Mouse (Mus musculus) brown adipose tissue, adult 24 weeks (tissue): ENCODE data around the gene Hs2st1. TPM values are rescaled to one million over a fixed set of nuclear protein-coding genes. Genes with fewer than 3 reads are reported as not detected.

Experiments used
- H3K27ac ChIP-seq: fragments of 200-500 bp; replicated peaks from 2 replicates; pipeline ENCODE4 v1.5.1; 2012; ENCODE audit warnings: low read depth, mild to moderate bottlenecking, low read length
- H3K4me1 ChIP-seq: fragments of 200-500 bp; 2 replicates; pipeline ENCODE4 v1.6.1; 2012; ENCODE audit warnings: low read length, mixed read lengths; ENCODE audit not compliant: control insufficient read depth, insufficient read depth, insufficient read length
- H3K4me3 ChIP-seq: fragments of 200-500 bp; 2 replicates; pipeline ENCODE4 v1.5.1; 2012; ENCODE audit warnings: low read depth, mild to moderate bottlenecking, low read length, moderate library complexity; ENCODE audit not compliant: insufficient read depth
- polyA plus RNA-seq: library from polyadenylated mRNA; stranded (reverse); fragments of >200 nt; gene quantifications from 2 replicates; pipeline ENCODE4 v1.2.4, GENCODE M21; 2012; ENCODE audit not compliant: missing spikeins, insufficient read depth, insufficient read length

Gene Hs2st1
- polyA plus RNA-seq, 1 experiment, result 7.7 TPM

- Histone ChIP-seq H3K27ac (no peak overlapping the region), H3K4me1 (no peaks in the 10 kb centered on the region), H3K4me3 (no peak overlapping the region)
Measured at GRCm38 (mm10) chr3:144399358-144400096, 170.5 kb downstream of the Hs2st1 start.

DNA sequence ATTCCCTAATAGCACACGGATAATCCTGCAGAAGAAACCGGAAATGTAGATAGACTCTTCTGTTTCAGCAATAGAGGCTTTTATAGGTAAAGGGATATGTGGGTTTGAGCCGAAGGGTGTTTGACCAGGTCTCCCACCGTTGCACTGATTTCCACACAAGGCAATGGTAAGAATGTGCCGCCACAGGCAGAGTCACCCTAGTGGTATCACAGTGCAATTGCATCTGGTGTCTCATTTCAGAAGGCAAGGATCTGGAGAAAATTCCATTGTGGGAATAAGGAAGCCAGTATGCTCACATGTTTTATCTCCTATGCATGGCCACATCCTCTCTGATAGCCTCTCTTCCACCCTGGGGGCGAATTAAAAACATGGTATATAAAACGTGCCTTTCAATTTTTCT lies 171.8 kb downstream of the Hs2st1 start:
- Histone ChIP-seq H3K4me3 (no peak overlapping the region), H3K4me1 (no peaks in the 10 kb centered on the region), H3K27ac (no peak overlapping the region)

- H3K27ac ChIP-seq, result no peak overlapping the region
- H3K4me1 ChIP-seq, result no peaks in the 10 kb centered on the region
- H3K4me3 ChIP-seq, result no peak overlapping the region
Measured at GRCm38 (mm10) chr3:144396478-144396877, 173.5 kb downstream of the Hs2st1 start.

DNA sequence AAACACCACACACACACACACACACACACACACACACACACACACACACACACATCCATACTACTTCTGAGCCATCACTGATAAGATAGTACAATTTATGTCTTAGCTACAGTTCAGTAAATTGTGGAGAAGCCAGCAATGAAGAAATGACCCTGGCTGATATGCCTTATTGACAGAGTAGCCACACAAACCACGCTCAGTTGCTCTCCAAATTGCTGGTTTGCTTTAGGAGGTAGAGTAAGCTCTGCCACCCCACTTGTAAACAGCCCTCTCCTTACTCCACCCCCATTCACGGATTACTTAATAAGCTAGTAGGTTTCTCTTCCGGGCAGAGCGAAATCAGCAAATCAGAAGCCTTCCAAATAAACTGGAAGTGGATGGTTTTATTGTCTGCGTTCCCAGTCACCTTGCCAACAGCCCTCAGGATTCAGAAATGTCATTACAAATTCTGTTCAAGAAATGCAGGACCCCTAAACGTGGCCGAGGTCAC lies 175.5 kb downstream of the Hs2st1 start:
- Histone ChIP-seq H3K27ac (no peak overlapping the region), H3K4me1 (no peaks in the 10 kb centered on the region), H3K4me3 (no peak overlapping the region)

- Histone ChIP-seq H3K4me1 (no peaks in the 10 kb centered on the region), H3K27ac (no peak overlapping the region)
Measured at GRCm38 (mm10) chr3:144386446-144386845, 183.5 kb downstream of the Hs2st1 start.

DNA sequence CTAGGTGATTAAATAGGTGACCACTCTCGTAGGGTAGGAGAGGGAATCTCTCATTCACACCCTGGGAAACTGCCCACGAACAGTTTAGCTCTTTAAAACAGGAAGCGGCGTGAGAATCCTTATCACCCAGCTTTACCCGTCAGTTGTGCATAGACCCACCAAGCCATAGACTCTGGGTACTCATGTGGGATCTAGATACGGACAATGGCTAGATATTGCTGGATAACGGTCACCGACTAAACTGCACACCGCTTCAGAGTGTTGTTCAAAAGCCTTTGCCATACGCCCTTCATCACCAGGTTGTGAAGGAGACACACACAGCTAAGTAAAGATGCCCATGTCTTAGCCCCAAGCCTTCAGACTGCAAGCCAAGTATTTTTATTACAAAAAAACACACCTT lies 185.3 kb downstream of the Hs2st1 start:
- no peak overlapping the region for H3K4me3 ChIP-seq
- no peak overlapping the region for H3K27ac ChIP-seq
- no peaks in the 10 kb centered on the region for H3K4me1 ChIP-seq

More at GRCm38 (mm10) chr3:144386446-144386845, 183.5 kb downstream of the Hs2st1 start:
- no peak overlapping the region for H3K4me3 ChIP-seq

GRCm38 (mm10) chr3:144381431-144381980 lies 188.5 kb downstream of the Hs2st1 start:
- Histone ChIP-seq H3K4me3 (peak overlapping the region; percentile 16; the same call in 1 of the 2 replicates), H3K4me1 (no peaks in the 10 kb centered on the region), H3K27ac (no peak overlapping the region)

GRCm38 (mm10) chr3:144380921-144381320 lies 189.1 kb downstream of the Hs2st1 start:
- no peak overlapping the region for H3K27ac ChIP-seq

DNA sequence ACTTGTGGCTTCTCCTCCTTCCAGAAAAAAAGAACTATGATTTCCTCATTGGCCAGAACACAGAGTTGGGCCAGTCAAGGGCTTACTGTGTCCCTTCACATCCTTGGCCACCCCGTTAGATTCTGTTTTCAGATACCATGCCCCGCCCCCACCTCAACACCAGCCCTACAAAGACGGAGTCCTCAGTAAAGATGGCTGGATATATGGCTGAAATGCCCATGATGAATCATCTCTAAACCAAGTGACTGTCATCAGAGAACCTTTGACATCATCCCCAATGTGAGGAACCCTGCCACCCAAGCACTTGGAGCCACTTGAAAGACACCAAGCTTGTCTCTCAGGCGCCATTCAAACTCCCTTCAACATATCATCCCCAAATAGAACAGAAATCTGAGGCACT lies 190.2 kb downstream of the Hs2st1 start:
- Histone ChIP-seq H3K4me1 (no peaks in the 10 kb centered on the region), H3K4me3 (no peak overlapping the region), H3K27ac (no peak overlapping the region)

More at GRCm38 (mm10) chr3:144380921-144381320, 189.1 kb downstream of the Hs2st1 start:
- Histone ChIP-seq H3K4me3 (peak overlapping the region; percentile 33), H3K4me1 (no peaks in the 10 kb centered on the region)

Other genes with a start within 250 kb of the Hs2st1 start
- 496 and 573 TPM in 2 replicates for gene Selenof, start 123 bp upstream of the Hs2st1 start, polyA plus RNA-seq
- 539 and 866 TPM in 2 replicates for gene Sh3glb1, start 150.2 kb upstream of the Hs2st1 start, polyA plus RNA-seq
- not detected in 2 replicates for gene Clca3a1, start 190.8 kb upstream of the Hs2st1 start, polyA plus RNA-seq
- gene Clca3a2, start 249.3 kb upstream of the Hs2st1 start, polyA plus RNA-seq, result not detected in 2 replicates